Comparison of ENCODE assay signal across 25 mouse cellular contexts in genomic region chr2:156848526-156849182, GRCm38 (mm10). TPM values are rescaled to one million over a fixed set of nuclear protein-coding genes. Genes with fewer than 3 reads are reported as not detected.
DNase-seq lines count a peak whose midpoint lies in the region; ATAC-seq lines count a peak whose summit lies in the region.
"Had no signal": no experiment of that assay in that cellular context is flagged by ENCODE, and none has a peak within 500 bp of the region (broad histone marks: within the 10 kb centered on the region; RNA-seq: fewer than 3 reads in every experiment).

No protein-coding gene starts in this region.

- H3K27me3 ChIP-seq in kidney, embryonic 16.5 days (ENCODE audit: insufficient read depth, low read length) = no peaks in the 10 kb centered on the region
- no peaks in the 10 kb centered on the region for H3K27me3 ChIP-seq in midbrain, embryonic 13.5 days
- no peaks in the 10 kb centered on the region for H3K27me3 ChIP-seq in midbrain, embryonic 10.5 days (ENCODE audit: low read depth, poor library complexity, severe bottlenecking)
- H3K27me3 ChIP-seq: forebrain, embryonic 13.5 days; heart, embryonic 13.5 days; limb, embryonic 12.5 days; midbrain, embryonic 12.5 days; stomach, embryonic 15.5 days had no signal

- no peak overlapping the region for H3K27ac ChIP-seq in kidney, embryonic 16.5 days (ENCODE audit: low read length)
- H3K27ac ChIP-seq in midbrain, embryonic 13.5 days = 0 out of 2 replicates have a peak overlapping the region, but pooled peaks have one; percentile 6
- H3K27ac ChIP-seq in midbrain, embryonic 10.5 days (replicated peaks) = no peak overlapping the region
- H3K27ac ChIP-seq: forebrain, embryonic 13.5 days; heart, embryonic 13.5 days; kidney, postnatal 0 days; stomach, embryonic 15.5 days had no signal

- no peak overlapping the region for H3K4me2 ChIP-seq in kidney, embryonic 16.5 days (replicated peaks; ENCODE audit: low read depth, low read length)
- no peak overlapping the region for H3K4me2 ChIP-seq in midbrain, embryonic 13.5 days (replicated peaks)
- H3K4me2 ChIP-seq: forebrain, embryonic 13.5 days; heart, embryonic 13.5 days; limb, embryonic 12.5 days; liver, embryonic 11.5 days; midbrain, embryonic 12.5 days; stomach, embryonic 15.5 days had no signal

- no peaks in the 10 kb centered on the region for H3K9me3 ChIP-seq in kidney, embryonic 16.5 days (ENCODE audit: low read length)
- H3K9me3 ChIP-seq in midbrain, embryonic 13.5 days = no peaks in the 10 kb centered on the region
- H3K9me3 ChIP-seq in midbrain, embryonic 10.5 days (replicated peaks) = no peaks in the 10 kb centered on the region
- H3K9me3 ChIP-seq: forebrain, embryonic 13.5 days; heart, embryonic 13.5 days; limb, embryonic 12.5 days; midbrain, embryonic 12.5 days; stomach, embryonic 15.5 days had no signal

- peaks cover 20% of the 10 kb centered on the region for H3K4me1 ChIP-seq in kidney, embryonic 16.5 days (ENCODE audit: insufficient read depth, low read length)
- peaks cover 43% of the 10 kb centered on the region for H3K4me1 ChIP-seq in midbrain, embryonic 13.5 days (replicated peaks)
- H3K4me1 ChIP-seq in midbrain, embryonic 10.5 days = peaks cover 28% of the 10 kb centered on the region

- H3K4me3 ChIP-seq in kidney, embryonic 16.5 days (ENCODE audit: low read length) = no peak overlapping the region
- no peak overlapping the region for H3K4me3 ChIP-seq in midbrain, embryonic 13.5 days (replicated peaks)
- H3K4me3 ChIP-seq in midbrain, embryonic 10.5 days = no peak overlapping the region
- H3K4me3 ChIP-seq: forebrain, embryonic 13.5 days; heart, embryonic 13.5 days; limb, embryonic 12.5 days; midbrain, embryonic 12.5 days; stomach, embryonic 15.5 days had no signal

- H3K36me3 ChIP-seq in kidney, embryonic 16.5 days (ENCODE audit: insufficient read depth, low read length) = peaks cover 56% of the 10 kb centered on the region
- H3K36me3 ChIP-seq in midbrain, embryonic 13.5 days = peaks cover 32% of the 10 kb centered on the region
- peaks cover 96% of the 10 kb centered on the region for H3K36me3 ChIP-seq in midbrain, embryonic 10.5 days

- WGBS in kidney, embryonic 16.5 days = 67% methylated on average over 6 of the region's 6 CpGs
- WGBS in midbrain, embryonic 13.5 days = 96% methylated on average over 6 of the region's 6 CpGs
- WGBS in midbrain, embryonic 10.5 days = 89% methylated on average over 6 of the region's 6 CpGs

- no peak for ATAC-seq in kidney, embryonic 16.5 days (ENCODE audit: low FRiP score, low TSS enrichment)
- no peak for ATAC-seq in midbrain, embryonic 13.5 days
- ATAC-seq in CD4-positive, CD25-positive, alpha-beta regulatory T cell, adult 4 months = no peak
- ATAC-seq: forebrain, embryonic 13.5 days; hindbrain, embryonic 16.5 days had no signal

- no peak overlapping the region for H3K9ac ChIP-seq in kidney, embryonic 16.5 days (replicated peaks; ENCODE audit: low read length)
- no peak overlapping the region for H3K9ac ChIP-seq in midbrain, embryonic 13.5 days (replicated peaks)
- H3K9ac ChIP-seq: forebrain, embryonic 13.5 days; heart, embryonic 13.5 days; limb, embryonic 12.5 days; midbrain, embryonic 12.5 days; stomach, embryonic 15.5 days had no signal

- DNase-seq in gastrocnemius, postnatal 10 days = peak; percentile 36
- DNase-seq in gastrocnemius, adult 18-20 months (ENCODE audit: low spot score) = no peak
- peak; percentile 30 for DNase-seq in kidney, postnatal 14 days
- no peak for DNase-seq in midbrain, embryonic 10.5 days (ENCODE audit: low spot score)
- DNase-seq: adrenal gland, adult 2 months; cerebellum, adult 9-10 months; cerebellum, postnatal 36 days; gastrocnemius, postnatal 36 days; kidney, adult 18-20 months; layer of hippocampus, adult 9-11 months; lung, postnatal 36 days; right cerebral cortex, postnatal 25 days had no signal

RNA-seq across cellular contexts. Expression of gene Tgif2, which starts 8.8 kb away (rescaled TPM):
- 1 to 10 TPM; 5.4 to 8.4 TPM for total RNA-seq in gastrocnemius, postnatal 10 days (2021)
- total RNA-seq in gastrocnemius, adult 18-20 months (2021) = under 1 TPM; 0.21 to 0.40 TPM
- polyA plus RNA-seq in kidney, embryonic 16.5 days (2015; fragmentation: Nextera tagmentation; extraction: Ambion mirVana) = 69.5 and 71.1 TPM in 2 replicates
- polyA plus RNA-seq in midbrain, embryonic 13.5 days (2015; fragmentation: Nextera tagmentation; extraction: Ambion mirVana) = 35.2 and 44.5 TPM in 2 replicates
- 98.4 and 101 TPM in 2 replicates for polyA plus RNA-seq in midbrain, embryonic 10.5 days (2016; fragmentation: Nextera tagmentation; extraction: Ambion mirVana)
- polyA plus RNA-seq in CD4-positive, CD25-positive, alpha-beta regulatory T cell, adult 4 months (2017; shearing (Covaris generic)) = 10 to 100 TPM; 10.4 to 14.6 TPM

RNA-seq across cellular contexts. Expression of gene 4930518I15Rik, which starts 9.1 kb away (rescaled TPM):
- 1 to 10 TPM in 1 of 2 experiments, under 1 TPM in 1; 0.54 to 1.6 TPM for total RNA-seq in gastrocnemius, postnatal 10 days (2021)
- under 1 TPM; 0.50 to 0.55 TPM for total RNA-seq in gastrocnemius, adult 18-20 months (2021)
- polyA plus RNA-seq in kidney, embryonic 16.5 days (2015; fragmentation: Nextera tagmentation; extraction: Ambion mirVana) = 8.0 and 9.9 TPM in 2 replicates
- 13.0 and 15.4 TPM in 2 replicates for polyA plus RNA-seq in midbrain, embryonic 13.5 days (2015; fragmentation: Nextera tagmentation; extraction: Ambion mirVana)
- 8.8 and 9.2 TPM in 2 replicates for polyA plus RNA-seq in midbrain, embryonic 10.5 days (2016; fragmentation: Nextera tagmentation; extraction: Ambion mirVana)
- 10 to 100 TPM; 25.0 to 27.3 TPM for polyA plus RNA-seq in CD4-positive, CD25-positive, alpha-beta regulatory T cell, adult 4 months (2017; shearing (Covaris generic))

RNA-seq across cellular contexts. Expression of gene Rab5if, which starts 14.3 kb away (rescaled TPM):
- total RNA-seq in gastrocnemius, postnatal 10 days (2021) = 10 to 100 TPM; 75.3 to 79.5 TPM
- total RNA-seq in gastrocnemius, adult 18-20 months (2021) = 10 to 100 TPM; 79.4 to 87.3 TPM
- polyA plus RNA-seq in kidney, embryonic 16.5 days (2015; fragmentation: Nextera tagmentation; extraction: Ambion mirVana) = 167 and 168 TPM in 2 replicates
- 143 and 158 TPM in 2 replicates for polyA plus RNA-seq in midbrain, embryonic 13.5 days (2015; fragmentation: Nextera tagmentation; extraction: Ambion mirVana)
- polyA plus RNA-seq in midbrain, embryonic 10.5 days (2016; fragmentation: Nextera tagmentation; extraction: Ambion mirVana) = 164 and 191 TPM in 2 replicates
- 1 to 10 TPM; 5.1 to 5.4 TPM for polyA plus RNA-seq in CD4-positive, CD25-positive, alpha-beta regulatory T cell, adult 4 months (2017; shearing (Covaris generic))

RNA-seq across cellular contexts. Expression of gene Sla2, which starts 38.3 kb away (rescaled TPM):
- total RNA-seq in gastrocnemius, postnatal 10 days (2021) = not detected
- total RNA-seq in gastrocnemius, adult 18-20 months (2021) = not detected
- 0.14 and 0.36 TPM in 2 replicates for polyA plus RNA-seq in kidney, embryonic 16.5 days (2015; fragmentation: Nextera tagmentation; extraction: Ambion mirVana)
- polyA plus RNA-seq in midbrain, embryonic 13.5 days (2015; fragmentation: Nextera tagmentation; extraction: Ambion mirVana) = 0.15 and 0.27 TPM in 2 replicates
- polyA plus RNA-seq in midbrain, embryonic 10.5 days (2016; fragmentation: Nextera tagmentation; extraction: Ambion mirVana) = 0.55 and 0.67 TPM in 2 replicates
- 10 to 100 TPM; 68.5 to 86.7 TPM for polyA plus RNA-seq in CD4-positive, CD25-positive, alpha-beta regulatory T cell, adult 4 months (2017; shearing (Covaris generic))
- total RNA-seq: adrenal gland, adult 2 months; adrenal gland, postnatal 4 days; left cerebral cortex, postnatal 10 days had no signal

Comparison
In these comparisons a context has a peak if more than half of its experiments do, and no peak if none do; other contexts are left out.
1. DNase-seq: peak in gastrocnemius, postnatal 10 days (single experiment) and kidney, postnatal 14 days (single experiment); none in gastrocnemius, adult 18-20 months (single experiment) and midbrain, embryonic 10.5 days (single experiment).
2. RNA of gene Rab5if, which starts 14.3 kb away (polyA plus RNA-seq): 164 to 191 TPM in midbrain, embryonic 10.5 days, 167 to 168 TPM in kidney, embryonic 16.5 days and 143 to 158 TPM in midbrain, embryonic 13.5 days; 5.1 to 5.4 TPM in CD4-positive, CD25-positive, alpha-beta regulatory T cell, adult 4 months; every median in the first group is over 10 times any median in the second.